Mouse (Mus musculus) olfactory bulb, adult 2 months (tissue): ENCODE data around the gene 9030612E09Rik.

Source experiments
- CTCF ChIP-seq: fragments of 200-500 bp; IDR thresholded peaks from 2 replicates; pipeline ENCODE4 v1.5.1; 2012; ENCODE audit warnings: low read depth, mild to moderate bottlenecking, low read length, moderate library complexity; ENCODE audit not compliant: insufficient read depth
- POLR2A ChIP-seq: fragments of 200-500 bp; IDR thresholded peaks from 2 replicates; pipeline ENCODE4 v1.6.1; 2012; ENCODE audit warnings: mild to moderate bottlenecking, low read depth, low read length, moderate library complexity; ENCODE audit not compliant: insufficient read depth

DNA sequence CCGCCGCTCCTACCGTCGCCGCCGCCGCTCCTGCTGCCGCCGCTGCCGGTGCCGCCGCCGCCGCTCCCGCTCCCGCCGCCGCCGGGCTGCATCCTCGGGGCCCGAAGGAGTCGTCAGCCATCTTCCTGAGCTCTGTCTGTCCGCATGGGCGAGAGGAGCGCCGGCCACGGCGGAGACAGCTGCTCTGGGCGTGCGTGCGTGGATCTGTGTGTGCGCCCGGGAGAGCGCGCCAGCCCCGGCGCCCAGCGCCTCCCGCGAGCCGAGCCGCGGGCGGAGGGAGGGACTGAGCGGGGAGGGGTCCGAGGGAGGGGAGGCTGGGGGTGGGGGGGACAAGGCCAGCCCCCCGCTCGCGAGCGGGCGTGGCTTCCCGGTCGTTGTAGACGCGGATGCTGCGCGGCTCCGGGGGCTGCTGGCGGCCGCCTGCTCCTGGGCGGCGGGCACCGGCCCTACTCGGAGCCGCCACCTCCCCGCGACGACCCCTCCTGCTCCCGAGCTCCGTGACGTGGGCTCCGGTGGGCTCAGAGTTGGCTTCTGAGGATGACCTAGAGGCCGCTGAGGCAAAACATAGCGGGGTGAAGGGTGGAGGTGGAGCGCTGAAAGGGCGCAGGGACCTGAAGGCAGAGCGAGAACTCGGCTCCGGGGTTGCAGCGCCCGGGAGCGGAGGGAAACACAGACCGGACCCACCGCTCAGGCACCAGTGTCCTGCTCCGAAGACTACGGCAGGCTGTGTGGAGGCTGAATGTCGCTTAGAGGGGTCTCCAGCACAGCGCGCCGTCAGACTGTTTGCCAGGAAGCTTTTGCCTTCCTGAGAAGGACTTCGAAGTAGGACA is at the start of gene 9030612E09Rik, which contains the start of gene Sobp:
- TF ChIP-seq CTCF: no peak
- peak; percentile 91 for TF ChIP-seq POLR2A
